Mouse (Mus musculus): ENCODE results near the gene Gm12216. TPM values are rescaled to one million over a fixed set of nuclear protein-coding genes. Genes with fewer than 3 reads are reported as not detected.

Gm12216 gene
- polyA plus RNA-seq, 1 experiment from 2014 or later = 1.9 TPM

DNA sequence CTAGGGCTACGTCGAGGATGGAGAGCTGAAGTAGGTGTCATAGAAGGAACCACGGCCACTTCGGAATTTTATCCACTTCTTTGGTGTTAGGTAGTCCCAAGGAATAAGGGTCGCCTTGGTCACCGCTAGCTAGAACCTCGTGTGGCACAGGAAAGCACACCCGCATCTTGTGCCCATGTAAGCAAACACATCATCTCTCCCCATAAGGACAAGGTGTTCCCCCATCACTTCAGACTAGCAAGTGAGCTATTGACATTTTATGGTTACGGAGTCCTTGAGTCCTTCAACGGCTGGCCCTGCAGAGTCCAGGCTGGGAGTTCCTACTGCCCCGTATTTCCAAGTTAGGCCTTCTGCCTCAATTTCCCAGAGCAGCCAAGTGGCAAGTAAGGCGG, 89.9 kb downstream of the Gm12216 start:
- Histone ChIP-seq H3K9ac (ENCODE audit: low read length) (peak overlapping the region; percentile 53), H3K27ac (replicated peaks) (peak overlapping the region; percentile 81), H3K4me2 (replicated peaks; ENCODE audit: low read depth) (peak overlapping the region; percentile 74), H3K4me3 (ENCODE audit: low read depth, low read length) (peak overlapping the region; percentile 74; the same call in 1 of the 2 replicates), H3K36me3 (ENCODE audit: control insufficient read depth, insufficient read depth, low read length) (peaks cover 1% of the 10 kb centered on the region; the same call in 1 of the 2 replicates), H3K9me3 (ENCODE audit: control insufficient read depth, low read length) (no peaks in the 10 kb centered on the region), H3K27me3 (ENCODE audit: control insufficient read depth, insufficient read depth, low read length) (no peaks in the 10 kb centered on the region), H3K4me1 (replicated peaks; ENCODE audit: control insufficient read depth, insufficient read depth) (0 out of 2 replicates have a peak, but pooled peaks cover 3% of the 10 kb centered on the region)
- TF ChIP-seq EP300 (optimal IDR thresholded peaks at IDR 0.05) = no peak
- DNase-seq (ENCODE audit: low spot score) (no peak), ATAC-seq (ENCODE audit: low FRiP score, low TSS enrichment) (no peak)
- 58% methylated on average over 12 of the region's 12 CpGs for WGBS

DNA sequence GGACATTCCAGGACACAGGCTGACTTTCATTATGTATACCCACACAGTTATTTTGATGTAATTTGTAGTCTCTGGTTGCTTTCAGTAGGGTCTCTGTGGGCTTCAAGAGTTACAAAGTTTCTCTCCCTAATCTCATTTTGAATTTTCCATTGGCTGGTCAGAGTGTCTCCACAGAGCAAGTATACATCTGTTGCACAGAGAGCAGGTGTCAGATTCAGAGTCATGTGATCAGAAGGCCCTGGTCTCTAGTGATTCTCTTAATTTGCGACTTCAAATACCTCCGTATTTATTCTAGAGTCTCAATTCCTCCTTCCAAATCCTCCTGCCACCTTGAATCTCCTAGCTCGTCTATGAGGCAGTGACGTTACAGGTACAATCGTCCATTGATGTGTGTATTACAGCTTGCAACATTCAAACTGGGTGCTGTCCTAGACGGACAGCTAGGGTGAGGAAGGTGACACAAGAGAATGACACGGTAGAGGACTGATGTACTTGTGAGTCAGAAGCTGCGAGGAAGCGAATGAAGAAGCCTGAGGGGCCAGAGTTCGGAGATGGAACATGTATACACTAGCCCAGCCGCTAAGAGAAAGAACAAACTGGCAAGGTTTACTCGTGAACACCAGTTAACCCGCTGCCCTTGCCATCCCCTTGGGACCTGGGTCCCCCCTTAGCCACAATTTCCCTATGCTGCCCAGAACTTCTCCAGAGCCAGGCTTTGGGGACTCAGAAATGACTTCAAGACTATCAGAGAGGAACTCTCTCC, 90.5 kb downstream of the Gm12216 start:
- 68% methylated on average over 13 of the region's 13 CpGs for WGBS
- H3K27ac ChIP-seq (replicated peaks) = no peak overlapping the region
- no peak overlapping the region for H3K4me3 ChIP-seq (ENCODE audit: low read depth, low read length)
- H3K4me1 ChIP-seq (replicated peaks; ENCODE audit: control insufficient read depth, insufficient read depth) = peaks cover 3% of the 10 kb centered on the region; the same call in 1 of the 2 replicates
- H3K27me3 ChIP-seq (ENCODE audit: control insufficient read depth, insufficient read depth, low read length) = no peaks in the 10 kb centered on the region
- no peak for ATAC-seq (ENCODE audit: low FRiP score, low TSS enrichment)
- no peak overlapping the region for H3K9ac ChIP-seq (ENCODE audit: low read length)
- no peaks in the 10 kb centered on the region for H3K9me3 ChIP-seq (ENCODE audit: control insufficient read depth, low read length)
- H3K36me3 ChIP-seq (ENCODE audit: control insufficient read depth, insufficient read depth, low read length) = no peaks in the 10 kb centered on the region; the same call in 1 of the 2 replicates
- no peak for TF ChIP-seq CTCF (IDR thresholded peaks at IDR 0.05; ENCODE audit: low read depth)
- TF ChIP-seq EP300 (optimal IDR thresholded peaks at IDR 0.05) = no peak
- no peak for DNase-seq (ENCODE audit: low spot score)
- H3K4me2 ChIP-seq (replicated peaks; ENCODE audit: low read depth) = no peak overlapping the region

DNA sequence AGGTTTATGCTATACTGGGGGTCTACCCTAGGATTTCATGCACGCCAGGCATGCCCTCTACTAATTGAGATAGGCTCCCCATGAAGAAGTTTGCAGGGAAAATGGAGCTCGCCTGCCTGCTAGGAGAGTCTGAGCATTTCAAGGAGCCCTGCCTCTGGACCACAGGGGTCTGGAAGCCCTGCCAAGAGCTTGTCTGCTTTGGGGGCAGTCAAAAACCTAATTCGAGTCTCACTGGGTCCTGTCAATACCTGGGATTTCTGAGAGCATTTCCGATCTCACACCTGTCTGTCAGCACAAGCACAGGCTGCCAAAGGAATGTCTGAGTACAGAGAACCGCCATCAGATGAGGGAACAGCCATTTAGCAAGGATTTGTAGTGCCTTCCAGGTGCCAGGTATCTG, 94.5 kb downstream of the Gm12216 start:
- Histone ChIP-seq H3K27ac (replicated peaks) (peak overlapping the region; percentile 97), H3K36me3 (ENCODE audit: control insufficient read depth, insufficient read depth, low read length) (no peaks in the 10 kb centered on the region), H3K4me1 (replicated peaks; ENCODE audit: control insufficient read depth, insufficient read depth) (peaks cover 15% of the 10 kb centered on the region), H3K4me3 (ENCODE audit: low read depth, low read length) (no peak overlapping the region), H3K9ac (ENCODE audit: low read length) (no peak overlapping the region), H3K4me2 (replicated peaks; ENCODE audit: low read depth) (no peak overlapping the region), H3K27me3 (ENCODE audit: control insufficient read depth, insufficient read depth, low read length) (no peaks in the 10 kb centered on the region), H3K9me3 (ENCODE audit: control insufficient read depth, low read length) (no peaks in the 10 kb centered on the region)
- WGBS = 66% methylated on average over 5 of the region's 5 CpGs
- TF ChIP-seq EP300 (optimal IDR thresholded peaks at IDR 0.05) = no peak
- TF ChIP-seq CTCF (IDR thresholded peaks at IDR 0.05; ENCODE audit: low read depth) = no peak
- no peak for ATAC-seq (ENCODE audit: low FRiP score, low TSS enrichment)
- no peak for DNase-seq (ENCODE audit: low spot score)

DNA sequence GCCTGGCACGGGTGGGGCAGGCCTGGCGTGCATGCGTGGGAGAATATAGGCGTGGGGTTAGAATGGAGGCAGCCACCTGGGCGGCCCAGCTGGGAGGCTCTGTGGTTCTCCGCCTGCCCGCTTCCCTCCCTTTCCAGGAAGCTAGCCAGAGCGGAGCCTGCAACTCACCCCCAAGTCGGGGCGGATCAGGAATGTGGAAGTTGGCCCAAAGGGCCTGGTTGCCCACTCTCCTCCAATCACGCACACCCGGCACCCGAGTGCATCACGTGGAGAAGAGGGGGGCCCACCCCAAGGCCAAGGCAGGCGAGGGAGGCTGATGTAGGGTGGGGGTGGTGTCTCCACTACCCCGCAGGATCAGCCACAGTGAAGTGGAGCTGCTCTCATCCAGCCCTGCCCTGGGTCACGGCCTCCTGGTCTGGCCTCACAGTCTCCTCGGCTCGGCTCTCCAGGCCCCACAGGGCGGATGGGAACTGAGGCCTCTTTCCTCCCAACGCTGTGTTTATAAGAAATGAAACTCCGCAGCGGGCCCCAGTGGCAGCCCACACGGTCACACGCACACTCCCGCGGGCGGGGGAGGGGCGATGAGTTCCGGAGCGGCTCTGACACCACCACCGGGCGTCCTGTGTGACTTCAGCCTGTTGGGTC, 95.4 kb downstream of the Gm12216 start:
- under 1% methylated on average over 32 of the region's 33 CpGs for WGBS
- peak; percentile 91 for DNase-seq (ENCODE audit: low spot score)

DNA sequence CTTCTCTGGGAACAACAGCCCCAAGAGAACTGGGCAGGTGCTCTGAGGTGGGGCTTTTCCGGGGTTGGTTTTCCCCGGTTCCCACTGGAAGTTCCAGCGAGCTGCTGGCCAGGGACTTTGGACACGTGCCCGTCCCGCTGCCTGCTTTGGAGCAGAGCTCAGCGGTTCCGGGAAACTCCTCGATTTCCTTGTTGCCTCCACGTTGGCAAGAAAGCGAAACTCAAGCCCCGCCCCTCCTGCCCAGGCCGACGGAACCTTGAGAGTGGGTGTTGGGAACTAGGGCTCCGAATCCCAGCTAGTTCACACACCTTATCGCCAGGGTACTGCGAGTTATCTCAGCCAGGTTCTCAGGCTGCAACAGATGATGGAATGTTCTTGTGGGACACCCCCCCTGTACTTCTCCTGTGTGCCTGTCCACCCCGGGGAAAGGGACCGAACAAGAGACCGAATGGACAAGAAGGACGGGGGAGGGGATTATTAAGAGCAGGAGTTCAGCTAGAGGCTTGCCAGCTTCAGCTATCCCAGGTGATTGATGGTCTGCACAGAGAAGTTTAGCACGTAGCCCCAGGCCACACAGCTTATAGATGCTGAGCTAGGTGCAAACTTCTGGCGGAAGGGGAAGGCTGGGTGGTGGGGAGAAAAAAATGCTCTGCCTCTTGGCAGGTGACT, 96.1 kb downstream of the Gm12216 start:
- no peaks in the 10 kb centered on the region for H3K9me3 ChIP-seq (ENCODE audit: control insufficient read depth, low read length)
- WGBS = 1% methylated on average over 23 of the region's 23 CpGs
- H3K9ac ChIP-seq (ENCODE audit: low read length) = peak overlapping the region; percentile 55
- DNase-seq (ENCODE audit: low spot score) (peak; percentile 97), ATAC-seq (ENCODE audit: low FRiP score, low TSS enrichment) (peak; percentile 66)
- H3K27ac ChIP-seq (replicated peaks) = peak overlapping the region; percentile 97
- TF ChIP-seq CTCF (IDR thresholded peaks at IDR 0.05; ENCODE audit: low read depth) = peak; percentile 6; the same call in 1 of the 2 replicates
- TF ChIP-seq EP300 (optimal IDR thresholded peaks at IDR 0.05) = peak; percentile 45
- H3K4me3 ChIP-seq (ENCODE audit: low read depth, low read length) = peak overlapping the region; percentile 23
- H3K36me3 ChIP-seq (ENCODE audit: control insufficient read depth, insufficient read depth, low read length) = no peaks in the 10 kb centered on the region
- H3K27me3 ChIP-seq (ENCODE audit: control insufficient read depth, insufficient read depth, low read length) = no peaks in the 10 kb centered on the region
- H3K4me2 ChIP-seq (replicated peaks; ENCODE audit: low read depth) = peak overlapping the region; percentile 50
- peaks cover 19% of the 10 kb centered on the region for H3K4me1 ChIP-seq (replicated peaks; ENCODE audit: control insufficient read depth, insufficient read depth)

More for the DNA sequence above, 95.4 kb downstream of the Gm12216 start:
- H3K27ac ChIP-seq (replicated peaks) = peak overlapping the region; percentile 97
- H3K27me3 ChIP-seq (ENCODE audit: control insufficient read depth, insufficient read depth, low read length) = no peaks in the 10 kb centered on the region
- H3K4me2 ChIP-seq (replicated peaks; ENCODE audit: low read depth) = peak overlapping the region; percentile 50
- H3K9me3 ChIP-seq (ENCODE audit: control insufficient read depth, low read length) = no peaks in the 10 kb centered on the region
- TF ChIP-seq EP300 (optimal IDR thresholded peaks at IDR 0.05) = no peak
- peak; percentile 67 for TF ChIP-seq CTCF (IDR thresholded peaks at IDR 0.05; ENCODE audit: low read depth)
- H3K36me3 ChIP-seq (ENCODE audit: control insufficient read depth, insufficient read depth, low read length) = no peaks in the 10 kb centered on the region
- peak overlapping the region; percentile 23 for H3K4me3 ChIP-seq (ENCODE audit: low read depth, low read length)
- peaks cover 19% of the 10 kb centered on the region for H3K4me1 ChIP-seq (replicated peaks; ENCODE audit: control insufficient read depth, insufficient read depth)
- peak; percentile 84 for ATAC-seq (ENCODE audit: low FRiP score, low TSS enrichment)
- H3K9ac ChIP-seq (ENCODE audit: low read length) = peak overlapping the region; percentile 55
